Mouse (Mus musculus): ENCODE data around the gene Zc3hav1. TPM values are rescaled to one million over a fixed set of nuclear protein-coding genes. Genes with fewer than 3 reads are reported as not detected.

The Zc3hav1 gene
- total RNA-seq (2014; rRNA removed) (3.5 and 4.5 TPM in 2 replicates), polyA plus RNA-seq (2015; fragmentation: Nextera tagmentation; extraction: Ambion mirVana) (2.1 and 2.4 TPM in 2 replicates)

DNA sequence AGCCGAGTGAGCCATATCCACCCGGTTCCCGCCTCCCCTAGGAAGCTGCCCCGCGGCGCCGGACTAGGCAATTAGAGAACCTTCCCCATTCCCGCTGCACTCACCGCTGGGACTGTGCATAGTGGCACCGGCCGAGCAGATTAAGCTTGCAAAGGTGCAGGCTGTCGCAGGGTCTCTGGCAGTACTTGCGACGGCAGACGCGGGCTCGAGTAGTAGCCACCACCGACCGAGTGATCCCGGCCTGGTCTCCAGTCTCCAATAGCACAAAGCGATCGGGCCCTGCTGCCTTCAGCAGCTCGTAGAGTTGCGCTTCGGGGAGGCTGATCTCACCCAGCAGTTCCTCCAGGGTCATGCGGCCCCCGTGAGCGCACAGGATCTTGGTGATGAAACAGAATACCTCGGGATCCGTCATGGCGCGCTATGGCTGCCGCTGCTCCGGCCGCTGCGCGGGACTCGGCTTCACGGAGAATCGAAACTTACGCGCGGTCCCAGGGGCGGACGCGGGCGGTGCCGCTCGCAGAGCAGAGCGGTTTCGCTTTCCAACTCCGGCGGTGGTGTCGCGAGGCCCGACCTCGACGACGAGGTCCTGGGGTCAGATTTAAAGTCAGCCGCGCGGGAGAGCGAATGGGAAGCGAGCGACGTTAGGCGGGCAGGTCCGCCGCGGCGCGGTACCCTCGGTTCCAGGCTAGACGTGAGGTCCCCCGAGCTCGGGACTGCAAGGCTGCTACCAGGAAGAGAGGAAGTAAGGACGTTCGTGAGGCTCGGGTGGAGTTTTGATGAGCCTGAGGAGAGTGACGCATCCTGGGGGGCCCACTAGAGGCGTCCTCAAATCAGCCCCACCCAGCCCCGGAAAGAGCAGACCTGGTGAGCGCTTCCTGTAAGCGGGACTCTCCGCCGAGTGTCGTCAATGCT lies at the start of gene Zc3hav1:
Gene Zc3hav1 (minus strand): TSS at position 793 of the 912 bp plus-strand sequence.
- under 1% methylated on average over 87 of the region's 87 CpGs for WGBS
- H3K36me3 ChIP-seq (ENCODE audit: insufficient read depth, low read length): no peaks in the 10 kb centered on the region
- peak within 1 kb of the TSS; percentile 50 for H3K4me2 ChIP-seq (ENCODE audit: low read depth, low read length, poor library complexity, severe bottlenecking)
- no peak within 1 kb of the TSS for H3K27ac ChIP-seq (ENCODE audit: low read depth, low read length)
- peak within 1 kb of the TSS; percentile 45 for H3K4me3 ChIP-seq (ENCODE audit: low read depth, low read length)
- H3K9me3 ChIP-seq (ENCODE audit: low read length): no peaks in the 10 kb centered on the region
- H3K4me1 ChIP-seq (ENCODE audit: insufficient read depth, low read length): no peaks in the 10 kb centered on the region
- DNase-seq (ENCODE audit: low spot score) (peak; percentile 13), ATAC-seq (ENCODE audit: low FRiP score) (peak; percentile 58; the same call in 1 of the 2 replicates)
- H3K27me3 ChIP-seq (ENCODE audit: insufficient read depth, low read length): peaks cover 57% of the 10 kb centered on the region
- H3K9ac ChIP-seq (replicated peaks; ENCODE audit: low read length, poor library complexity, severe bottlenecking): no peak within 1 kb of the TSS; the same call in 1 of the 2 replicates
- TF ChIP-seq CTCF (IDR thresholded peaks at IDR 0.05): no peak

DNA sequence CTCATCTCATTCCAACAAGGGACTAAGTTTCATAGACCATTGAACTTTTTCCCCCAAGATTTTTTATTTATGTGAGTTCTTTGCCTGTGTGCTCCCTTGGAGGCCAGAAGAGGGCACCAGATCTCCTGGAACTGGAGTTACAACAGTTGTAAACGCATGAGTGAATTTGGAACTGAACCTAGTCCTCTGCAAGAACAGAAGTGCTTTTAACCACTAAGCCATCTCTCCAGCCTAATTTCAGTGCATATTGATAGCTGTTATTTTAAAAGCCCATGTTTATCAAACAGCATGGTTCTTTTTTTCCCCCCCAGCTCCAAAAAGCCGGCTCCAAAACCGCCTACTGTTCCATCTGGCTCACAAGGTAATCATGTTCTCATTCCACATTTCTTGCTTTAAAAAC lies 35.3 kb upstream of the Zc3hav1 start:
- H3K9ac ChIP-seq (replicated peaks; ENCODE audit: low read length, poor library complexity, severe bottlenecking): no peak overlapping the region
- TF ChIP-seq CTCF (IDR thresholded peaks at IDR 0.05): peak; percentile 64
- peaks cover 30% of the 10 kb centered on the region for H3K36me3 ChIP-seq (ENCODE audit: insufficient read depth, low read length)
- H3K4me1 ChIP-seq (ENCODE audit: insufficient read depth, low read length): no peaks in the 10 kb centered on the region
- no peaks in the 10 kb centered on the region for H3K27me3 ChIP-seq (ENCODE audit: insufficient read depth, low read length)
- no peaks in the 10 kb centered on the region for H3K9me3 ChIP-seq (ENCODE audit: low read length)
- H3K4me2 ChIP-seq (ENCODE audit: low read depth, low read length, poor library complexity, severe bottlenecking): no peak overlapping the region
- no peak overlapping the region for H3K27ac ChIP-seq (ENCODE audit: low read depth, low read length)
- WGBS: 89% methylated on average over 3 of the region's 3 CpGs
- peak; percentile 50 for DNase-seq (ENCODE audit: low spot score)
- ATAC-seq (ENCODE audit: low FRiP score): no peak
- H3K4me3 ChIP-seq (ENCODE audit: low read depth, low read length): no peak overlapping the region

GRCm38 (mm10) chr6:38381129-38381771 lies 26.8 kb upstream of the Zc3hav1 start, which contains the start of gene Ttc26:
TSS of gene Ttc26 (plus strand) at chr6:38381469.
- Histone ChIP-seq H3K4me3 (ENCODE audit: low read depth, low read length) (peak within 1 kb of the TSS; percentile 64), H3K36me3 (ENCODE audit: insufficient read depth, low read length) (peaks cover 7% of the 10 kb centered on the region; the same call in 1 of the 2 replicates), H3K27me3 (ENCODE audit: insufficient read depth, low read length) (no peaks in the 10 kb centered on the region; the same call in 1 of the 2 replicates), H3K27ac (ENCODE audit: low read depth, low read length) (peak within 1 kb of the TSS; percentile 84), H3K4me2 (ENCODE audit: low read depth, low read length, poor library complexity, severe bottlenecking) (peak within 1 kb of the TSS; percentile 73), H3K9me3 (ENCODE audit: low read length) (no peaks in the 10 kb centered on the region), H3K9ac (replicated peaks; ENCODE audit: low read length, poor library complexity, severe bottlenecking) (peak within 1 kb of the TSS; percentile 59), H3K4me1 (ENCODE audit: insufficient read depth, low read length) (peaks cover 6% of the 10 kb centered on the region; the same call in 1 of the 2 replicates)
- ATAC-seq (ENCODE audit: low FRiP score) (peak; percentile 92), DNase-seq (ENCODE audit: low spot score) (peak; percentile 94)
- peak; percentile 12; the same call in 1 of the 2 replicates for TF ChIP-seq CTCF (IDR thresholded peaks at IDR 0.05)
- WGBS: under 1% methylated on average over 26 of the region's 26 CpGs

DNA sequence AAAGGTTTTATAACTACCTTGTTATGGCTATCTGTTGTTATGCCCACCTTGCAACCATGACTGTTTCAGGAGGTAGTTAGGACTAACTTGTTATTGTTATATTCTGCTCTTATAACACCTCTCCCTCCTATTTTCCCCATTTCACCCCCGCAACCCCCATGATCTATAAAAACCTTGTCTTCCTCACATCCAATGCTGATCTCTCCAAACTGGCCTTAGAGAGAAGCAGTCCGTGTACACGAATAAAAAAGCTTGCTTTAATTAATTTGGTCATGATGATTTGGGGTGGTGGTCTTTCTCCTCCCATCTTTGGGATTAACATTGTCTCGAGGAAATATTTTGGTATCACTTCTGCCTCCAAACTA lies 26.3 kb upstream of the Zc3hav1 start:
- DNase-seq (ENCODE audit: low spot score) (no peak), ATAC-seq (ENCODE audit: low FRiP score) (0 out of 2 replicates have a peak, but pooled peaks have one; percentile 18)
- Histone ChIP-seq H3K4me1 (ENCODE audit: insufficient read depth, low read length) (peaks cover 6% of the 10 kb centered on the region; the same call in 1 of the 2 replicates), H3K27ac (ENCODE audit: low read depth, low read length) (peak overlapping the region; percentile 84), H3K4me3 (ENCODE audit: low read depth, low read length) (peak overlapping the region; percentile 64), H3K4me2 (ENCODE audit: low read depth, low read length, poor library complexity, severe bottlenecking) (peak overlapping the region; percentile 73), H3K9ac (replicated peaks; ENCODE audit: low read length, poor library complexity, severe bottlenecking) (peak overlapping the region; percentile 59), H3K36me3 (ENCODE audit: insufficient read depth, low read length) (peaks cover 4% of the 10 kb centered on the region; the same call in 1 of the 2 replicates), H3K27me3 (ENCODE audit: insufficient read depth, low read length) (no peaks in the 10 kb centered on the region; the same call in 1 of the 2 replicates), H3K9me3 (ENCODE audit: low read length) (no peaks in the 10 kb centered on the region)
- TF ChIP-seq CTCF (IDR thresholded peaks at IDR 0.05): no peak
- 5% methylated on average over 4 of the region's 4 CpGs for WGBS

- WGBS: 82% methylated on average over 1 of the region's 1 CpGs
- H3K36me3 ChIP-seq (ENCODE audit: insufficient read depth, low read length): no peaks in the 10 kb centered on the region
- TF ChIP-seq CTCF (IDR thresholded peaks at IDR 0.05): no peak
- H3K9me3 ChIP-seq (ENCODE audit: low read length): no peaks in the 10 kb centered on the region
- H3K27ac ChIP-seq (ENCODE audit: low read depth, low read length): no peak overlapping the region
- H3K4me3 ChIP-seq (ENCODE audit: low read depth, low read length): no peak overlapping the region
- H3K4me1 ChIP-seq (ENCODE audit: insufficient read depth, low read length): no peaks in the 10 kb centered on the region
- ATAC-seq (ENCODE audit: low FRiP score) (no peak), DNase-seq (ENCODE audit: low spot score) (no peak)
- H3K27me3 ChIP-seq (ENCODE audit: insufficient read depth, low read length): no peaks in the 10 kb centered on the region; the same call in 1 of the 2 replicates
- H3K4me2 ChIP-seq (ENCODE audit: low read depth, low read length, poor library complexity, severe bottlenecking): no peak overlapping the region
- H3K9ac ChIP-seq (replicated peaks; ENCODE audit: low read length, poor library complexity, severe bottlenecking): no peak overlapping the region
Measured at GRCm38 (mm10) chr6:38374271-38374670, 19.9 kb upstream of the Zc3hav1 start.
